Mouse (Mus musculus): Measurements from ENCODE around the gene Olfr69.
"Not testable (repeated sequence)": the region's sequence is repeated elsewhere in the genome, so short reads cannot be mapped to it uniquely, and the experiment has no call there.

The Olfr69 gene

DNA sequence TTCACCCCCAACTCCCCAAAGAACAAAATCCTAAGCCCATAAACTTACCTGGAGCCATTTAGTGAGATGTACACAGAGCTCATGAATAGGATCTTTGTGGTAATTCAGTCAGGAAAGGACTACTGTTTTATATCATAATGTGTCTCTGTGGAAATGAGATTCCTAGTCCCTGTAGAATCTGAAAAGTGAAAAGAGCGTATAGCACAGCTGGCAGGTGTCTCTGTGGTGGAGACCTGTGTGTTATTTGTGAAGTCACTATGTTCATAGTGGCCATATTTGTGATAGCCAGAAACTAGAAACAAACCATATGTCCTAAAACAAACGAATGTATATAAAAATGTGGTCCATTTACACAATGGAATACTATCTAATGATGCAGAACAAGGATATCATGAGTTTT is at the start of gene Olfr69:
Gene Olfr69 (minus strand): TSS at position 101 of the 400 bp plus-strand sequence.
- in situ Hi-C loops (cut with MboI, MseI) = no loop called here

DNA sequence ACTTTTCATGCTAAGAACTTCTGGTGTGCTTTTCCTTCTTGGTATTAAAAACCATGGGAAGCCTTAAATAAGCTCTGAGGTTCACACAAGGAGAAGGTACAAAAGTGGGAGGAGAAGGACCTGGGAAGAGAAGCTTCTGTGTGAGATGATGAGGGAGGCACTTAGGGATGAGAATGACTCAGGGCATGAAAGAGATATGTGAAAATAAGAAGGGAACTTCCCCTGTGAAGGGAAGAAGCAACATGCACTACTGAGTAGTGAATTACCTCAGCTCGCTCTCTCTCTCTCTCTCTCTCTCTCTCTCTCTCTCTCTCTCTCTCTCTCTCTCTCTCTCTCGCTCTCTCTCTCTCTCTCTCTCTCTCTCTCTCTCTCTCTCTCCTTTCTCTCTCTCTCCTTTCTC is 43.7 kb upstream of the Olfr69 start:
- in situ Hi-C loops (cut with MboI, MseI) = not testable (repeated sequence)

DNA sequence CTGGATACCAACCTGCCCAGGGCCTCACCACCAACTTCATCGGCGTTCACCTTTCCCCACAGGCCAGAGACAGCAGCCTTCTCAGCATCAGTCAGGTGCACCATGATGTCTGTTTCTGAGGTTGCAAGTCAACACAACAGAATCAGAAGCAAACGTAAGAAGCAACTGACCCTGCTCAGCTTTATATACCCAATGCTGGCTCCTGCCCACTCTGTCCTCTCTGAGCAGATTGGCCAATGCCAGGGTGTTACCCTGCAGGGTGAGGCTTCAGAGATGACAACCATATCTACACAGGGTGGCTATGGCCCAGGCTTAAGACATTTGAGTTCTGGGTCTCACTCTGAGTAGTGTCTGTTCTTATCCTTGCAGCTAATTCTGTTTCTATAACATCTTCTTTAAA is 42.4 kb upstream of the Olfr69 start, which contains the start of gene Hbb-bt:
Gene Hbb-bt (minus strand): TSS at position 231 of the 400 bp plus-strand sequence.
- in situ Hi-C loops (cut with MboI, MseI) = no loop called here

DNA sequence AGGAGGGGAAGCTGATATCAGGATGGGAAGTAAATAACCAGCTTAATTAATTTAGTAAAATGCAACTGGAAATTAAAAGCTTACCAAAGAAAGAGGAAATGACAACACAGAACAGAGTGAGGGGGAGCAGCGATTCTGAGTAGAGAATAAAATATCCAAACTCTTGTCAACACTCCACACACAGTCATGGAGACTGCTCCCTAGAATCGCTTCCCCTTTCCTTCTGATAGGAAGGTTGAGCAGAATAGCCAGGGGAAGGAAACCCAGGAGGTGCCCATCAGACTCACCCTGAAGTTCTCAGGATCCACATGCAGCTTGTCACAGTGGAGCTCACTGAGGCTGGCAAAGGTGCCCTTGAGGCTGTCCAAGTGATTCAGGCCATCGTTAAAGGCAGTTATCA is 41.8 kb upstream of the Olfr69 start:
- in situ Hi-C loops (cut with MboI, MseI) = not testable (repeated sequence)

DNA sequence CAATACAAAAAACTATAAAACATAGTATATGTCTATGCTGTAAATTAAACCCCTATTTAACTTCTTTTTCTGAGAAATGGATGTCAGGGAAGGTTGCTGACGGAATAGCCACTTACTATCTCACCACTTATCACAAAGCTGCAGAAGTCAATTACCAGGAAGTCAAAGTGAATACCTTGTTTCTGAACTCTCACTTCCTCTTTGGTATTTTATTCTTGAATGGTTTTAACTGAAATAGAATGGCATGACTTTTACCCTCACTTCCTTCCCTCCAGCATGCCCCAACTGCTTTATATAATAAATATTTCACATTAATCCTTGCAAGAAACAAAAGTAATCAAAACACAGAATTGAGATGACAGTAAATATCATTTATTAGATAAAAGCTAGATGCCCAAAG is 40.8 kb upstream of the Olfr69 start:
- in situ Hi-C loops (cut with MboI, MseI) = no loop called here

DNA sequence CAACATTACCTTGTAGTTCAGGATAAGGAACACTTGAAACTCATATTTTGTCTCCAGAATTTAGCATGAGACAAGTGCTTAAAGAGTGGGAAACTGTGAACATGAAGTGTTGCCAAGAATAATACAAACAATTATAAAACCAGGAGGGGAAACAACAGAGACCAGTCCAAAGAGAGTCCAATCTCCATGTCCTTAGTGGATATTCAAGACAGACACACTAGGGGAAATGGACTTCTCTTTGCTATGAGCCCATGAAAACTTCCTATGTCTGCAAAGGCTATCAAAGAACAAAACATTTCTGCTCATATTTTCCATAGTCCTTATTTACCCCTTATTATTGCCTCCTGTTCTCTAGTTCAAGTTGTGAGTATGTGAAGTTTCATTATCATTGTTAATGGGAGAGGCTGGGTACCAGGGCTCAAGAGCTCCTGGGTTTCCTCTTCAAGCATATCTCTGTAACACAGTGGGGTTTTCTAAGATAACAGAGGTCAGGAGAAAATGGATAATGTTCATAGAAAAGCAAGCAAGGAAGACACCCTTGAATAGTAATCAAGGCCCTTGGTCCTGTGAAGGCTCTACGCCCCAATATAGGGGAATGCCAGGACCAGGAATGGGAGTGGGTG is 39.9 kb upstream of the Olfr69 start:
- in situ Hi-C loops (cut with MboI, MseI) = no loop called here

DNA sequence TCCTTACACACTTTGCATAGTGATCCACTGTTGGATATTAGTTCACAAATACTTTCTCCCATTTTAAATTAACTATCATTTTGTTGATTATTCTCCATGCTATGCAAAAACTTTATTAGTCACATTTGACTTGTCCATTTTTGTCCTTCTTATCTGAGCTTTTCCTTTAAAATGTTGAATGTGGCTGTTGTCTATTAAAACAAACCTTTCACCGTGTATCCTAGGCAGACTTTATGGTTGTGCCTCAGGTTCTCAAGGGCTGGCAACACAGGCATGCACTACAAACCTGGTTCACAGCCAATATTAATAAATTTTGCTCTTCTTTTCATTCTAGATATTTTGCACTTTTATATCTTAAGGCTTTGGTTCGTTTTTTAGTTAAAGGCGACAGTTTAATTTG is 39.4 kb upstream of the Olfr69 start:
- in situ Hi-C loops (cut with MboI, MseI) = no loop called here

DNA sequence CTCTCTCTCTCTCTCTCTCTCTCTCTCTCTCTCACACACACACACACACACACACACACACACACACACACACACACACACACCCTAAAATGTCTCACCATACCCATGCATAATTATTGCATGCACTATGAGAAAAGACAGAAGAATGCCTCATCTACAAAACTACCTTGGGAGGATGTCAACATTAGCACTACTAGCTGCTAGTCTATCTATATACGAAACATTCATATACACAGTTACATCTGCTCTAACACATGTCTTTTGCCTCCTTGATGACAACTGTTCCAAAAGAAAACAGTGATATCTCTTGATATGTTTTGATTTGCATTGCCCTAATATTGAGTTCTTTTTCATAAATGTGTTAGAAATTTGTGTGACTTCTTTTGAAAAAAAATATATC is 38.9 kb upstream of the Olfr69 start:
- in situ Hi-C loops (cut with MboI, MseI) = no loop called here

DNA sequence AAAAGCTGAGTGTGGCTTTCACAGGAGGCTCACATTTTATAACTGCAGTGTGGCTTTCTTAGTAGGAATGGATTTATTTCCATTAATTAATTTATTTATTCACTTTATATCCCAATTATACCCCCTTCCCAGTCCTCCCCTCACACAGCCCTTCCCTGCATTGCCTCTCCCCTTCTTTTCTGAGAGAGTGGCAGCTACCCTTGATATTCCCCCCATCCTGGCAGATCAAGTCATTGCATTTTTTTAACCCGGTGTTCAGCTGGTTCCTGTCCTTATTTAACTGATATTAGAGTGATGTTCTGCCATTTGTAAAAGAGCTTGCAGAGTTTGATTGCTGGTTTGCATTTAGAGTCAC is 38.4 kb upstream of the Olfr69 start:
- in situ Hi-C loops (cut with MboI, MseI) = no loop called here

DNA sequence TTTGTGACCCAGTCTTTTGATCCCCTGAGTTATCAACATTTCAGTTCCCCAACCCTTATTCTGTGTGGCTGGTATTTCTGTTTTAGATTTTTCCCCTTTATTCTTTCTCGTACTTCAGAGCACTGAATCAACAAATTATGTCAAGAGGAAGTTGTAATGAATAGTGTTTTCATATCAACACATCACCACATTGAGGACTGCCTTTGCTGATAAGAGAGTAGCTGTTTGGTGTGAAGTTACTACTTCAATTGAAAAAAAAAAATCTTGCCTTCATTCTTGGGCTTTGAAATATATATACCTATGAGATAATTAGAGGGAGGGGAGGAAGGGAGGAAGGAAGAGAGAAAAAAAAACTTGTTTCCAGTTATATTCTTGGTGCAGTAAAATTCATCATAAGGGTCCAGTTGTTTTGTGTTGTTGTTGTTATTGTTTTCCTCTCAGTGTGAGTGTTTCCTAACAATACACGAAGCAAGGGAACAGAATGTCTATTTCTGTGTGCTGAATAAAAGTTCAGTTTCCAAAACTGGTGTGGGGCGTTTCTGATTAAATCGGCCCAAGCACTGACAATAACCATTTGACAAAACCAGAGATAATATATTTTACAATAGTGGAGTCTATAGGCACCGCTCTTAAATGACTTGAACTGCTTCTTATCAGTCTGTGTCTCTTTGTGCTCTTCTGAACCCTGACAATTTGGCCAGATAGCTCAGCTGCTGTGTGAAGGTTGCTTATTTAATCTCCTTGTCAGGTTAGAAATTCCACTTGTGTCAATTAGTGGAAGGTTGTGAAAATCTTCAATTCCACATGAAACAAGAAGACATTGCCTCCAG is 37.8 kb upstream of the Olfr69 start:
- in situ Hi-C loops (cut with MboI, MseI) = no loop called here

DNA sequence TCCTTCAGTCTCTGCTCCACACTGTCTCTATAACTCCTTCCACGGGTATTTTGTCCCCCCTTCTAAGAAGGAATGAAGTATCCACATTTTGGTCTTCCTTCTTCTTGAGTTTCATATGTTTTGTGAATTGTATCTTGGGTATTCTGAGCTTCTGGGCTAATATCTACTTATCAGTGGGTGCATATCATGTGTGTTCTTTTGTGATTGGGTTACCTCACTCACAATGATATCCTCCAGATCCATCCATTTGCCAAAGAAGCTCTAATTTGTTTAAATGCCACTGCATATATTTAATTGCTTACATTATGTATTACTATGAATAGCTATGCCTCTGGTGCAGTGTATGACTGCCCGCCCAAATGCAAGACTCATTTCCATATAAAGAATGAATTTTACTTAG is 36.7 kb upstream of the Olfr69 start:
- in situ Hi-C loops (cut with MboI, MseI) = not testable (repeated sequence)

DNA sequence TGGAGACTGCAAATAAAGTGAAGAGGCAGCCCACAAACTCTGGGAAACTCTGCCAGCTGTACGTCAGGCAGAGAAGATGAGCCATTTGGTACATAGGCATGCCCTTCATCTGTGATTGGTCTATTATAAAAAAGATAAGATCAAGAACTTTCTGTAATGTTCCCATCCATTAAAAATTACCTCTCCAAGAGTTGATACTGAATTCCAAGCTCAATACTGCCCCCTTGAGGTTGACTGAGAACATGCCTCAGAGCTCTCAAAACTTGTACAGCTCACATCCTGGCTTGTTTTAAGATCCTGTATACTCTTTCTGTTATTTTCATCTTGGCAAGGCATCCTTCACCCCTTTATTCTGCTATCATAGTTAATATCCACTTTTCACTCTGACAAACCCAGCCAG is 35.5 kb upstream of the Olfr69 start:
- in situ Hi-C loops (cut with MboI, MseI) = no loop called here

DNA sequence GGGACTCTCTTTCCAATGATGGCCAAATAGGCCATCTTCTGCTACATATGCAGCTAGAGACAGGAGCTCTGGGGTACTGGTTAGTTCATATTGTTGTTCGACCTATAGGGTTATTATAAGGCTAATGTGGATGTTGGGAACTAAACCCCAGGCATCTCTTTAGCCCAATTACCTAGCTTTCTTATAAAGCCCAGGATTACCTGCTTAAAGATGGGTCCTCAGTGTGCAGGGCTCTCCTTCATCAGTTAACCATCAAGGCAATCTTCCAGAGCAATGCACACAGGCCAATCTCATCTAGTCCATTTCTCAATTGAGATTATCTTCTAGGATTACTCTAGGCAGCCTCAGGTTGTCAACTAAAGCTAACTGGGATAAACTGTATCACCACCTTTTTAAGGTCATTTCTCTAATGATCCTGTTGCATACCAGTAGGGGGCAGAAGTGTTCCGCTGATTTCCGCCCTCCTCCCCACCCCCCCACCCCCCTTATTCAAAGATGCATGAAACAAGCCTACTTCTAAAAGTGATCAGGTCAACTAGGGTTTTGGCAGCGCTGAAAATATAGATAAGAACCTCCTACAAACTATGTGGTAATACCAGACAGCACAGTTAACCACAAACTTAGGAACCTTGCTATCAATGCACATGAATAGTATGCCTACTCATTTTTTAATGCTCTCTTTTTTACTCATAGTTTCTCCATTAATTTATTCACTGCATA is 21.4 kb upstream of the Olfr69 start:
- in situ Hi-C loops (cut with MboI, MseI) = no loop called here

DNA sequence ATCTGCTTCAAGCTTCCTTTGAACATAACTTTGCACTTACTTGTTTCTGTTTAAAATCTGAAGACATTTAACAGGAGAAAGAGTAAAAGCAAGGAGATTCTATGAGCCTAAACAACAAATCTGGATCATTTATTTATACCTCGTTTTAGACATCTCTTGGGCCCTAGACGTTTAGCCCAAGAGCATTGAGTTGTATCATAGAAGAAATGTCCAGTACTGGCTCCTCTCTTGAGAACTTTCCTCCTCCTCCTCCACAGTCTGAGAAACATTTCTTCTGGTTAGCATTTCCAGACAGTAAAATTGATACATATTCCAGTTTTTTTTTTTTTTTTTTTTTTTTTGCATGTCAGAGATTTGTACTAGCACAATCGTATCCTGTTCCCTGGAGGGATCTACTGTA is 20.3 kb upstream of the Olfr69 start, which contains the start of gene Olfr67:
Gene Olfr67 (minus strand): TSS at position 101 of the 400 bp plus-strand sequence.
- in situ Hi-C loops (cut with MboI, MseI) = no loop called here

DNA sequence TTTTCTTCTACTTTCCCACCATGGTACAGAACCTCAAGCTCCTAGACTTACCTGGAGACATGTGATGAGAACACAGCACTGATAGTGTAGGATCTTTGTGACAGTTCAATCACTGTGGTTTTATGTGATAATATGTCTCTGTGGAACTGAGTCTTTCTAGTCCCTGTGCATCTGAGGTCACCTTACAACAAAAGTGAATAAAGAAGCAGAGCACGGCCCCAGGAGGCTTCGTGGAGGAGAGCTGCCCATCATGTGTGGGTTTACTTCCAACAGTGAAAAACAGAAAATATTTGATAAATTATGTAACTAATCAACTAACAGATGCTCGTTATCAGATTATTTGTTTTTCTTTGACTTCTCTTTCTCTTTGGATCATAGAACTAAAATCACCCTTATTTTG is 8.2 kb upstream of the Olfr69 start, which contains the start of gene Olfr68:
Gene Olfr68 (minus strand): TSS at position 101 of the 400 bp plus-strand sequence.
- in situ Hi-C loops (cut with MboI, MseI) = no loop called here

DNA sequence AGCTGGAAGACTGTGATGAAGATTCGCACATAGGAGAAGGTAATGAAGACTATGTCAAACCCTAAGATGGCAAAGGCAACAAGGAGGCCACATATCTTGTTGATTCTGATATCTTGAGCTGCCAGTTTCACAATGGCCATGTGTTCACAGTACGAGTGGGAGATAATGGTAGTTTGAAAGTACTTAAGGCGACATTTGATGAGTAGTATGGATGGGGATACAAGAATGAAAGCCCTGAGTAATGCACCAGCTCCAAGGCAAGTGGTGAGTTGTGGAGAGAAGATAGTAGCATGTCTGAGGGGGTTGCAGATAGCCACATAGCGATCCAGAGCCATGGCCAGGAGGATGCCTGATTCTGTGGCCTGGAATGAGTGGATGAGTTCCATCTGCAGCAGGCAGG is 6.3 kb upstream of the Olfr69 start:
- in situ Hi-C loops (cut with MboI, MseI) = not testable (repeated sequence)

DNA sequence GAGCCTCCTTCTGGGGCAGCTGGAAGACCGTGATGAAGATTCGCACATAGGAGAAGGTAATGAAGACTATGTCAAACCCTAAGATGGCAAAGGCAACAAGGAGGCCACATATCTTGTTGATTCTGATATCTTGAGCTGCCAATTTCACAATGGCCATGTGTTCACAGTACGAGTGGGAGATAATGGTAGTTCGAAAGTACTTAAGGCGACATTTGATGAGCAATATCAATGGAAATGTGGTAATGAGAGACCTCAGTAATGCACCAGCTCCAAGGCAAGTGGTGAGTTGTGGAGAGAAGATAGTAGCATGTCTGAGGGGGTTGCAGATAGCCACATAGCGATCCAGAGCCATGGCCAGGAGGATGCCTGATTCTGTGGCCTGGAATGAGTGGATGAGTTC is 3.7 kb downstream of the Olfr69 start:
- in situ Hi-C loops (cut with MboI, MseI) = not testable (repeated sequence)

DNA sequence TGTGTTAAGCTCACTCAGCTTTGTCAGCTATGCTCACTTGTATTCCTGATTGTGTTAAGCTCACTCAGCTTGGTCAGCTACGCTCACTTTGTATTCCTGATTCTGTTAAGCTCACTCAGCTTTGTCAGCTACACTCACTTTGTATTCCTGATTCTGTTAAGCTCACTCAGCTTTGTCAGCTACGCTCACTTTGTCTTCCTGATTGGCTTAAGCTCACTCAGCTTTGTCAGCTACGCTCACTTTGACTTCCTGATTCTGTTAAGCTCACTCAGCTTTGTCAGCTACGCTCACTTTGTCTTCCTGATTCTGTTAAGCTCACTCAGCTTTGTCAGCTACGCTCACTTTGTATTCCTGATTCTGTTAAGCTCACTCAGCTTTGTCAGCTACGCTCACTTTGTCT is 9.2 kb downstream of the Olfr69 start:
- in situ Hi-C loops (cut with MboI, MseI) = not testable (repeated sequence)

DNA sequence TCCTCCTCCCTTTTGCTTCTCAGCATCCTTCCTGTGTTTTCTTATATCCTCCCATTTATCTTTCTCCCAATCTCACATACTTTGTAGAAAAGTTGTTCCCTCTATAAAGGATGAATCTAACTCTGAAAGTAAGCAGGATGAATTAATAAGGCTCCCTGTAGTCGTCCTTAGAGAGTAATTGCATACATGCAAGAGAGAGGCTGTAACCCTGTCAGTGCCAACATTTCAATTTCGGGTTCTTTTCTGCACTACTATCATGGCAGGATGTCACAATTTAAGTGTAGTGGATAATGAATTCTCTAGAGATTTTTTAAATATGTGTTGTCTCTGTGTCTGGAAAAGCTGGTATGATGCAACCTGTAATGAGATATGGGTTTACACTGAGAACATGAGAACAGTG is 14.2 kb downstream of the Olfr69 start, which contains the start of gene Olfr630:
Gene Olfr630 (minus strand): TSS at position 101 of the 400 bp plus-strand sequence.
- in situ Hi-C loops (cut with MboI, MseI) = no loop called here

DNA sequence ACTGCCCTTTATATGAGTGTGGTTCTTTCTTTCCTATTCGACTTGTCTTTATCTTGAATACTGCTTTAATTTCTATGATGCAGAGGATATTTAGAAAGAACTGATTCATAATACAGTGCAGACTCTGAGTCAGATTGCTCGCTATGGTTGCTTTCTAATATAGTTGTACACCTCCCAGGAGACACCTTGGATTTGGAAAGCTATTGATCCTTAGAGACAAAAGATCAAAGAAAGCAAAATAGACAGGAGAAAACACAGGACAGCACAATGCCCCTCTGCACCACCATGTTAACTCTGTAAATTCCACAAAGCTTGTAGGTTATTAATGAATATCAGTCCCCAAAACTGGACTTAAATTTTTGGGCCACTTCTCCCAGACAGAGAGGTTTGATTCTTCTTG is 26.6 kb downstream of the Olfr69 start, which contains the start of gene Olfr629:
Gene Olfr629 (minus strand): TSS at position 101 of the 400 bp plus-strand sequence.
- in situ Hi-C loops (cut with MboI, MseI) = no loop called here

DNA sequence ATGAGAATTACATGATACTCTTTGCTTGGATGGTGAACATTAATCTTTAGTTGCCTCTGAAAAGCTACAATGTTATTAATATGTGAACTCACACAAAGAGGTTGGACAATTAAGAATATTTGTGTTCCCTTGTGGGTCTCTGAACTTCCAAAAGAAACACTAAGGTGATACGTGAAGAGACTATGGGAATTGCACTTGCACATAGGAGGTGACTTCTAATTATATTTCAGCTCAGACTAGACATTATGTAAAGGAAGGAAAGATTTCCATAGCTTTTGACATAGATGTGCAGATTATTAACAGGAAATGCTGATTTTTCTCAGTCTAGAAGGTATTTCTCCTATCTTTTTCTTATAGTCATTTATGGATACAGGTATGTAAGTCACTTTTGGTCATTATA is 41.3 kb downstream of the Olfr69 start, which contains the start of gene Olfr628:
Gene Olfr628 (plus strand): TSS at position 301 of the 400 bp plus-strand sequence.
- in situ Hi-C loops (cut with MboI, MseI) = no loop called here

DNA sequence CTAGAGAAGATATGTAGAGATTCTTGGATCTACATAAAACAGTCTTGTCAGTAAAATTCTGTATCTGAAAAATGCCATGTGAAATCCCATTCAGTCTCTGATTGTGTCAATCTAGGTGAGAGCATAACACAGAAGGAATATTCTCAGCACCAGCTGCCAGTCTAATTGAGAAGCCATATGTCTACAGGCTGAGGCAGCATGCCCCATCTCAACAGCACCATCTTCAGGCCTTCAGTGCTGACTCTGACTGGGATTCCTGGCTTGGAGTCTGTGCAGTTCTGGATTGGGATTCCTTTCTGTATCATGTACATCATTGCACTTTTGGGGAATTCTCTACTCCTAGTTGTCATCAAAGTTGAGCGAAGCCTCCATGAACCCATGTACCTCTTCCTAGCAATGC is 55.0 kb downstream of the Olfr69 start:
- in situ Hi-C loops (cut with MboI, MseI) = not testable (repeated sequence)

All from regulatory T cell (primary cell).